Mouse (Mus musculus): ENCODE results near the gene Mtln.

DNA sequence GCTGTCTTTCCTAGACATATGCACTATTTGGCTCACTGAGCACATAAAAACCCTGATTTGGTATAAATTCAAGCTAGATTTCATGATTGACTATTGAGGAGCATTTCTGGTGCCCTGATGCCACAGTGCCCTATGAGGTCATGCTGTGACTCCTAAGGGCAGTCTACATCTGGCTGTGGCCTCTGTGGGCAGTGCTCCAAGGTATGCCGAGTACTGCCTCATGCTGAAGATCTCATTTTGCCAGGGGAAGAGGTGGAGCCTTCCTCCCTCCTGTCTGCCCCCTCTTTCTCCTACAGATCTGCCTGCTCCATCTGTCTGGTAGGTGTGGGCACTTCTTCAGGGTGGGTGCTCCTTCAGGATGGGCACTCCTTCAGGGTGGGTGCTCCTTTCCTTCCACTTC is 42.9 kb downstream of the Mtln start:
- TF ChIP-seq MAFK (IDR thresholded peaks at IDR 0.05; ENCODE audit: insufficient read depth, low read depth, low read length) (no peak), HCFC1 (IDR thresholded peaks at IDR 0.05; ENCODE audit: borderline replicate concordance, insufficient read depth, low read length) (no peak)

Data from ES-E14 (cell line).